Mouse (Mus musculus): ENCODE data around the gene Hormad2. TPM values are rescaled to one million over a fixed set of nuclear protein-coding genes. Genes with fewer than 3 reads are reported as not detected.

Hormad2 gene
- total RNA-seq, 2 experiments from 2014 or later = 4.3 TPM

- DNase-seq (ENCODE audit: low spot score in 2 of 2) = no peak
Observed at GRCm38 (mm10) chr11:4343926-4344325, 97.0 kb downstream of the Hormad2 start.

DNA sequence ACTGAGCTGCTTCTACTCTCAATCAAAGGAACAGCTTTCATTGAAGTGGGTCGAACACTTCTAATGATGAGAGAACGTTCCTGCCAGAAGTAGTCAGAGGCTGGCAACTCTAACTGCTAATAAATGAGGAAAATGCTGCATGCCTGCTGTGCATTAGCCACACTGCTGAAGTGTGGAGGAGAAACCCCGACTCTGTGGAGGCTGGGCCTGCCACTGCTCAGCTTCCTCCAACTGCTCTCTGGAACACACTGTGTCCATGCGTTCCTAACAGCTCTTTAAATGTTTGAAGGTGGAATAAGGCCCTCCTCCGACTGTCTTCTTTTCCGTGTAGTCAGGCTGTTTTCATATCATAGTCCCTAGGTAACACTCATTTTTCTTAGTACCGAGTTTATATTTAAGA is 98.9 kb downstream of the Hormad2 start:
- no peak for DNase-seq (ENCODE audit: low spot score in 2 of 2)

DNA sequence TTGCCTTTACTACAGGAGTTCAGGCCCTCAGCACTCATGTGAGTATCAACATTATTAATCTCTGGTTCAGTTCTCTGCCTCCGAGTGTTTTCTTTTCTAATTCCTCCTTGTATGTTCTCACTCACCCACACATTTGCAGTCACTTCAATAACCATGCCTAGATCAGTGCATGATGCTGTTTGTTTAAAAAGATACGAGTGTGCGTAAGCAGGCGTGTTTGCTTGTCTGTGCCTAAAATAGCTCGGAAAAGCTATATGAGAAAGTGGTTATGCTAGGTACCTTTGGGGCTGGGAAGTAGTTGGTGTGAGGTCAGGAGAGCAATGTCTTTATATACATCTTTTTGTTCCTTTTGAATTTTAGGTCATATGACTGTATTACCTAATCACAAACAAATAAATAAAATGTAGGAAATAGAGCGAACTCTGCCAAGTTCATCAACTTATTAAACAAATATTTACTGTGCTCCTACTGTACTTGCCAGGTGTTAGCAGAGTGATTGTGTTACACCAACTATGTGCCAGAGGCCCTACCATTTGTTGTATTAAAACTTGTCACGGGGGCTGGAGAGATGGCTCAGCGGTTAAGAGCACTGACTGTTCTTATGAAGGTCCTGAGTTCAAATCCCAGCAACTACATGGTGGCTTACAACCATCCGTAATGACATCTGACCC is 100.7 kb downstream of the Hormad2 start:
- no peak for DNase-seq (ENCODE audit: low spot score in 2 of 2)

DNA sequence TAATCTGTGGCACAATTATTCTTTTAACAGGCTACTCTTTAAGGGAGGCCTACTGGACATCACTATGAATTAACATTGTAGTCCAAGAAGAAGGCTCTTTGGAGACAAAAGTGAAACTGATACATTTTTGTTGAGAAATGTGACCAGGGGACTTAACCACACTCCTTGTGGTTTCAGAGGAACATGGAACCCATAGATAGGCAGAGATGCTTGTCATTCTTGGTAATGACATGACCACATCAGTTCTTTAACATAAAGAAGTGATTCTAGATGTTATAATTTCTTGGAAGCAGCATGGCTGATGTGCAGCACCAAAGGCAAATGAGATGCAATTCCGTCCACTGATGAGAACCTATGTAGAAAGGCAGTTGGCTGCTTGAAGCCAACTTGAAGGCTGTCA is 101.6 kb downstream of the Hormad2 start:
- no peak for DNase-seq (ENCODE audit: low spot score in 2 of 2)

DNA sequence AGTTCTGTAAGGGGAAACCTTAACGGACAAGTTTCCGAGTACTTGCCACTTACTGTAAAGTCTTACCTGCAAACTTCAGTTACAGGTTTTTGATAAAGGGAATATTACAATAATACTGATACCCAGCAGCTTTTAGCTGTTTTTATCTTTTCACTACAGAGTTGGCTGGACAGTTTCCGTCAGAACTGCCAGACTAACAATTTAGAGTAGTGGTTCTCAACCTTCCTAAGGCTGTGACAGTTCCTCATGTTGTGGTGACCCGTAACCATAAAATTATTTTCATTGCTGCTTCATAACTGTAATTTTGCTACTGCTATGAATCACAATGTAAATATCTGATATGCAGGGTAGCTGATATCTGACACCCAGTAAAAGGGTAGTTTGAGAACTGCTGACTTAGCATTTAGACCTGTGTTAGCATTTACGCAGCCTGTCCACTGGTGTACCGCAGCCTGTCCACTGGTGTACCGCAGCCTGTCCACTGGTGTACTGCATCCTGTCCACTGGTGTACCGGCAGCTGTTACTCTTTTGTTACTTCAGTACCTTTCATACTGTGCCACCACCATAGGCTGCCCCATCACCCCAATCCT is 104.1 kb downstream of the Hormad2 start:
- no peak for DNase-seq (ENCODE audit: low spot score in 2 of 2)

DNA sequence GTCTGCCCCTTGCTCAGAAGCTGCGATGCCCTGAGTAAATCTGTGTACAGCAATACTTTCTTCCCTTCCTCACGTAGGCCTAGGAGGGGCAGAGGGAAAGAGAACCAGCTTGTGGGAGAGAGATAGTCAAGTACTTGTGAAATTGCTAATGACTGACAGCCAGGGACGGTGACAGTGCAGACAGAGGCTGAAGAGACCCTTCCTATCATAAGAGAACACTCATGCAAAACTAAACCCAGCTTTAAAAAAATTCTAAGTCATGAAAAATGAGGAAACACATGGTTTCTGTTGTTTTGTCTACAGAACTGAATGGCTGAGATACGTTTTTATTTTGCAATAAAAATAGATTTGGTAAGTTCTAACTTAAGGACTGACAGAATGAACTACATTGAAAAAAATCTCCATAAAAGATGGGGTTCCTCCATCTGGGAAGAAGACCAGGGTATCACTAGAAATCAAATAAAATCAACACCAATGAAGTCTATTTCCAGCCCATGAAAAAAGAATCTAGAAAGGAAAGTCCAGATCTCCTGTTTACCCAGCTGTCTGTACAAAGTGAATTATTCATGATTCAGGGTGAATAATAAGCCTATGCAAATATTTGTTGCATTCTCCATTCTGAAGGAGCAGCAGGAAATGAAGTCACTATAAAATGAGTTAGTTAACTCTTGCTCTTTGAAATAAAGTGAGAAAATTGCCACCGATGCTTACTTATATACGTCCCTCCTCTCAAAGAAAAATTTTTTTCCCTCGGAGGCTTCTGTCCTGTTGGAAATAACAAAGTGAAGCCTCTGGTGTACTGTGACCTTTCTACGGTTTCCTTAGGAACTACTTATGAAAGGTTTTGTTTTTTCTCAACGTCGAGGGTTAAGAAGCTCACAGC is 104.9 kb downstream of the Hormad2 start:
- DNase-seq (ENCODE audit: low spot score in 2 of 2) = no peak

DNA sequence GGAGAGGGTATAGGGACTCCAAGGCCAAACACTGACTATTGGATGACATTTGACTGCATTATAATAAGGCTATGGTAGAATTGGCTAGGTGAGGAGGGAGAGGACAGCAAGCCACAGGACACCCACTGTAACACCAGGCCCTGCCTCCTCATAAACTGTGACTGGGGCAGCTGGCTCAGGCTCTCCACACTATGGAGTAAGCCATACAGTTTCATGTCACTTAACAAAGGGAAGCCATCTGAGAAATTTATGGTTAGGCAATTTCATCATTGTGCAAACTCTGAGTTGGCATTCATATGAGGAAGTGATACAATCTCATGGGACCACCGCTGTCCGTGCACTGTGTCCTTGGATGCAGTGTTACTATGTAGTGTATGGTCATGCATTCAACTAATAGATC is 107.9 kb downstream of the Hormad2 start:
- no peak for DNase-seq (ENCODE audit: low spot score in 2 of 2)

DNA sequence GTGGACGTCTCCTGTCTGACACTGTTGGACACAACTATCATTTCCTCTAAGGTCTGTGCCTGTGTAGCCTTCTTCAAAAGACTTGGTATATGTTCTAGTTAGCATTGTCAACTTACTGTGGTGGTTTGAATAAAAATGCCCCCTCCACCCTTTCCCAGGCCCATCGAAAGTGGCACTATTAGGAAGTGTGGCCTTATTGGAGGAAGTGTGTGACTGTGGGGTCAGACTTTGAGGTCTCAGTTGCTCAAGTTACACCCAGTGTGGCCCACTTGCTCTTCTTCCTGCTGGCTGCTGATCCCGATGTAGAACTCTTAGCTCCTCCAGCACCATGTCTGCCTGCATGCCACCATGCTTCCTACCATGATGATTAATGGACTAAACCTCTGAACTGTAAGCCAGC is 112.7 kb downstream of the Hormad2 start:
- no peak for DNase-seq (ENCODE audit: low spot score in 2 of 2)

DNA sequence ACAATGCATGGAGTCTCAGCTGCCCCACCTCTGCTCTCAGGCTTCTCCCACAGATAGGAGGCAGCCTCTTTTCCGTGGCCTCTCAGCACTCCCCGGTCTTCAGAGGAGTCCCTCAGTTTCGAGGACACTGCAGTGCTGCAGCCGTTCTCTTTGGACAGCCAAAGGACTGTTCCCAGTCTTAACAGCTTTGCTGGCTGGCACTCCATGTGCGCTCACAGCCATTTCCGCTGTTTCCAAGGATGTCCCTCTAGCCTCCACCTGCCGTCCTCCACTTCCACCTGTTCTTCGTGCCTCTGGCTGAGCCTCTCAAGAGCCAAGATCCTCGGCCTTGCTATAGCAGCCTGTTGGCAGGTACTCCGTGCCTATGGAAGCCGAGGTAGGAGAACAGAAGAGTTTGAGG is 117.4 kb downstream of the Hormad2 start:
- DNase-seq (ENCODE audit: low spot score in 2 of 2) = no peak

- DNase-seq (ENCODE audit: low spot score in 2 of 2) = no peak
Observed at GRCm38 (mm10) chr11:4322943-4323342, 118.0 kb downstream of the Hormad2 start.

DNA sequence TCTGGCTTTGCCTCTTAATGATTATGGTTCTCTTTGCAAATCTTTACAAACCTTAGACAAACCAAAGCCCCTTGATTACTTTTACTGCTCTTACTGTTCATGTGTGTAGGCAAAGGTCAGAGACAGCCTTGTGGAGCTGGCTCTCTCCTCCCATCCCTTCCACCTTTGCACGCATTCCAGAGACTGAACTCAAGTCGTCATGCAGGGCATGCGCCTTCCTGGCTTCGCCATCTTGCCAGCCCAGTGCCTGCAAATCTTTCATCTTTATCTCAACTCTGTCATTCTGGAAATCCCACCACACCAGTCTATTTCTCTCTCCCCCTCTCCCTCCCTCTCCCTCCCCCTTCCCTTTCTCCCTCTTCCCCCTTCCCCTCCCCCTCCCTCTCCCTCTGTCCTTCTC is 120.0 kb downstream of the Hormad2 start:
- no peak for DNase-seq (ENCODE audit: low spot score in 2 of 2)

GRCm38 (mm10) chr11:4319212-4319955 is 121.5 kb downstream of the Hormad2 start:
- no peak for DNase-seq (ENCODE audit: low spot score in 2 of 2)

DNA sequence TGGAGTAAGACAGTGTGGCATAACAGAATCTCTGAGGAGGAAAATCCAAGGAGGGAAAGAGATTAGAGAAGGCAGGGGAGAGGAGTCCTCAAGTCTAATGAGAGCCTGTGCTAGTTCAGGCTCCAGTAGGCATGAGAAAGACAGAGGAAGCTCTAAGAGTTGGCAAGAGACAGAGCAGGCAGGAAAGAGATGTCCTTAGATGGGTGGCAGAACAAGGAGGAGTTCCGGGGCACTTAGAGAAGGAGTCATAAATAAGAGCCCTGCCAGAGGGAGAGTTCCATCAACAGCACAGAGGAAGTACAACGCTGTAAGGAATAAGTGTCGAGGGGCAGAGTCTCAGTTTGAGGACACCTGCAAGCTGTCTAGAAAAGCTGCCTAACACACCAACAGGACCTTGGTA is 122.9 kb downstream of the Hormad2 start:
- DNase-seq (ENCODE audit: low spot score in 2 of 2) = no peak

DNA sequence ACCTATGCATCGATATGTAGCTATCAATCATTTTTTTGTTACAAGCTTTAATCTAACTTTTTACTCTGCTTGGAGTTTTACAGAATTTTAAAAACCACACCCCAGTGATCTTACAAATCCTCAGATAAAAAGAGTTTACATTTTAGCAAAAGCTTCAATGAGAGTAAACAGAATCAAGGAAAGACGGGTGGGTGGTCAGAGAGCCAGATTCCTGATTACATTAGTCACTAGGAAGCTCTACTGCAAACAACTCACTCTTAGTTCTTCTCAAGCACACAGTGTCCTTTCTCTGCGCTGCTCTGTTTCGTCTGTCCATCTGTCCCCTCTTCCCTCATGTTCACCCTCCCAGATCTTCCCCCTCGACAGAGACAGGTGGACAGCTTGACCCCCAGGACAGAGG is 123.6 kb downstream of the Hormad2 start:
- DNase-seq (ENCODE audit: low spot score in 2 of 2) = no peak

DNA sequence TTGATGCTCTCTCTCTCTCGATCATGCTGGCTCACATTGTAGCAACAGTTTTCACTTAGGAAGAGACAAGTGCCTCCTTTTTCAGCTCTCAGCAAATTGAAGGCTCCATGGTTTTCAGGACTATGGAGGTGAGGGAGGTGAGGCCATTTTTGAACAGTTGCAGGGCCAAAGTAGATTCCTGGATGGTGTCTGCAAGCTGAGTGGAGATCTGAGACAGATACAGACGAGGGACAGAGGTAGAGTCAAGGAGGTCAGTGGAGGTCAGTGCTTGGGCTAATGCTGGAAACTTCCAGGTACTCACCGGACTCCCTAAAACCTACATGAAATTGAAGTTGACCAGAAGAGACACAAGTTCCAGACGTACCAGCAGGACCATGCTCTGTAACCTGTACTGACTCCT is 128.7 kb downstream of the Hormad2 start:
- no peak for DNase-seq (ENCODE audit: low spot score in 2 of 2)

- DNase-seq (ENCODE audit: low spot score in 2 of 2) = no peak
Observed at GRCm38 (mm10) chr11:4310324-4310723, 130.6 kb downstream of the Hormad2 start.

DNA sequence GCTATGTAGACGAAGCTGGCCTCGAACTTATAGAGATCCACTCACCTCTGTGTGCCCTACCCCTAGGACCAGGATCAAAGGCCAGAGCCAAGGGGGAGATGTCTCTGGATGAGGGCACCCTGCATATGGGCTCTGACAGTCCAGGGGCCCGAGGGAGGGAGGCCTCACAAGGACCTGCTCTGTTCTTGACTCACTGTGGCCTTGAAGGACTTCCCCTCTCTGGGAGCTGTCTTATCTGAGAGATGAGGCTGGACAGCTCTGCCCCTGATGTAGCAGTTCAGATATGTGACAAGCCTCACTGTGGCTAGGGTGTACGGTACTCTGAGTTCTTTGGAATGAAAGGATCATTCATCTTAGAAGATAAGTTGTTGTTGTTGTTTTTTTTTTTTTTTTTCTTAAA is 131.3 kb downstream of the Hormad2 start:
- DNase-seq (ENCODE audit: low spot score in 2 of 2) = no peak

- no peak for DNase-seq (ENCODE audit: low spot score in 2 of 2)
Observed at GRCm38 (mm10) chr11:4308514-4309450, 132.1 kb downstream of the Hormad2 start.

DNA sequence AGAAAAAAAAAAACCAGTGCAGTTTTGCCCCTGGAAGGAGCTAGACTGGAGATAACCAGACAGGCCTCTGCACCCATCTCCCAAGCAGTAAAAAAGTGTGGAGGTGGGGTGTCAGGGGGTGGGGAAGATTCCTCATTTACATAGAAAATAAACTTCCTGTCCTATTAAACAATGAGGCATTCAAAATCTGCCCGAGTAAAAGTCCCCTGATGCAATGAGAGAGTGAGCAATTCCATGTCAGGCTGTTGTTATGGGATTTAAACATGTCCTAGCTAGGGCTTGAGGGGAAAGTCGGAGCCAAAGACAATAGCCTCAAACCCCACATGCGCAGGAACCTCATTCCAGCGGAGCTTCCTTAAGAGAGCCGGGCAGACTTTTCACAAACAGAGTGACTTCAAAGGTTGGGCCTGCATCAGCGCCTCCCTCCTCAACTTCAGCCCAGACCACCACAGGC is 132.8 kb downstream of the Hormad2 start:
- DNase-seq (ENCODE audit: low spot score in 2 of 2) = no peak

GRCm38 (mm10) chr11:4306086-4306485 is 134.8 kb downstream of the Hormad2 start:
- no peak for DNase-seq (ENCODE audit: low spot score in 2 of 2)

Measured in adrenal gland, postnatal 4 days (tissue).